9 mouse cellular contexts compared by ENCODE assay signal in the genomic region with DNA sequence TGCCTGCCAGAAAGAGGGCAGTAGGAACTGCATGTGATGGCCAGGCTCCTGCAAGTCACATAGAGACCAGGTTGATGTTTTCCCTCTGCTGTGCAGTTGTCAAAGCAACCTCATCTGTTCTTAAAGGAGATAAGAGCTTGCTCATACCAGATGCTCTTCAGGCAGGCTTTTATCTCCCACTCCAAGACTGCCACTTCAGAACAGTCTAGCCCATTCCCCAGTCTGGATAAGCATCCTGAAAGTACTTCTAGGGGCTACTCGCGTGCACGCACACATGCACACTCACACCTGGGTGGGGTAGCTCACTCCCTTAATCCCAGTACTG.
DNase-seq lines count a peak whose midpoint lies in the region; ATAC-seq and TF ChIP-seq lines count a peak whose summit lies in the region.
"Had no signal": no experiment of that assay in that cellular context is flagged by ENCODE, and none has a peak within 500 bp of the region (broad histone marks: within the 10 kb centered on the region; RNA-seq: fewer than 3 reads in every experiment).

No protein-coding gene starts in this region.

- WGBS in embryonic facial prominence, embryonic 13.5 days, result 82% methylated on average over 3 of the region's 3 CpGs
- WGBS in embryonic facial prominence, embryonic 10.5 days, result 83% methylated on average over 3 of the region's 3 CpGs
- 79% methylated on average over 3 of the region's 3 CpGs for WGBS in forebrain, postnatal 0 days
- WGBS in midbrain, embryonic 13.5 days, result 74% methylated on average over 3 of the region's 3 CpGs

- H3K9me3 ChIP-seq in embryonic facial prominence, embryonic 13.5 days, result no peaks in the 10 kb centered on the region
- no peaks in the 10 kb centered on the region for H3K9me3 ChIP-seq in embryonic facial prominence, embryonic 10.5 days
- no peaks in the 10 kb centered on the region for H3K9me3 ChIP-seq in forebrain, postnatal 0 days (ENCODE audit: low read length)
- H3K9me3 ChIP-seq in midbrain, embryonic 13.5 days, result no peaks in the 10 kb centered on the region
- H3K9me3 ChIP-seq: neural tube, embryonic 12.5 days had no signal

- no peak for DNase-seq in embryonic facial prominence, embryonic 10.5 days (ENCODE audit: low spot score)
- peak; percentile 49 for DNase-seq in layer of hippocampus, adult 9-11 months
- no peak for DNase-seq in layer of hippocampus, postnatal 10 days (ENCODE audit: low spot score in 2 of 2)
- no peak for DNase-seq in forebrain, postnatal 0 days
- no peak for DNase-seq in thymus, postnatal 4 days
- DNase-seq in spleen, postnatal 14 days (ENCODE audit: low spot score in 2 of 2), result no peak

- no peak overlapping the region for H3K9ac ChIP-seq in embryonic facial prominence, embryonic 13.5 days
- H3K9ac ChIP-seq in forebrain, postnatal 0 days, result no peak overlapping the region
- H3K9ac ChIP-seq in midbrain, embryonic 13.5 days (replicated peaks), result no peak overlapping the region
- H3K9ac ChIP-seq: neural tube, embryonic 12.5 days had no signal

- no peak for TF ChIP-seq CTCF in forebrain, postnatal 0 days (IDR thresholded peaks at IDR 0.05; ENCODE audit: low read depth)

- peak overlapping the region; percentile 33; the same call in 1 of the 2 replicates for H3K27ac ChIP-seq in embryonic facial prominence, embryonic 13.5 days
- H3K27ac ChIP-seq in embryonic facial prominence, embryonic 10.5 days (replicated peaks), result no peak overlapping the region
- H3K27ac ChIP-seq in forebrain, postnatal 0 days (ENCODE audit: low read depth, low read length), result 0 out of 2 replicates have a peak overlapping the region, but pooled peaks have one; percentile 45
- peak overlapping the region; percentile 74 for H3K27ac ChIP-seq in midbrain, embryonic 13.5 days
- H3K27ac ChIP-seq: neural tube, embryonic 12.5 days had no signal

- no peaks in the 10 kb centered on the region for H3K36me3 ChIP-seq in embryonic facial prominence, embryonic 13.5 days
- H3K36me3 ChIP-seq in embryonic facial prominence, embryonic 10.5 days (replicated peaks), result no peaks in the 10 kb centered on the region
- H3K36me3 ChIP-seq in forebrain, postnatal 0 days (ENCODE audit: insufficient read depth), result no peaks in the 10 kb centered on the region
- no peaks in the 10 kb centered on the region for H3K36me3 ChIP-seq in midbrain, embryonic 13.5 days
- H3K36me3 ChIP-seq: neural tube, embryonic 12.5 days had no signal

- H3K4me3 ChIP-seq in embryonic facial prominence, embryonic 13.5 days, result no peak overlapping the region
- no peak overlapping the region for H3K4me3 ChIP-seq in embryonic facial prominence, embryonic 10.5 days
- H3K4me3 ChIP-seq in forebrain, postnatal 0 days (ENCODE audit: low read depth, low read length), result no peak overlapping the region
- H3K4me3 ChIP-seq in midbrain, embryonic 13.5 days (replicated peaks), result no peak overlapping the region
- H3K4me3 ChIP-seq: neural tube, embryonic 12.5 days had no signal

- H3K4me2 ChIP-seq in embryonic facial prominence, embryonic 13.5 days, result no peak overlapping the region
- no peak overlapping the region for H3K4me2 ChIP-seq in forebrain, postnatal 0 days (ENCODE audit: low read depth)
- H3K4me2 ChIP-seq in midbrain, embryonic 13.5 days (replicated peaks), result no peak overlapping the region
- H3K4me2 ChIP-seq: neural tube, embryonic 12.5 days had no signal

- no peak; the same call in 1 of the 2 replicates for ATAC-seq in embryonic facial prominence, embryonic 13.5 days (ENCODE audit: insufficient number of reproducible peaks, insufficient read depth, low FRiP score, low TSS enrichment, low read depth)
- ATAC-seq in forebrain, postnatal 0 days, result peak; percentile 54
- ATAC-seq in midbrain, embryonic 13.5 days, result peak; percentile 55; the same call in 1 of the 2 replicates

- no peaks in the 10 kb centered on the region for H3K27me3 ChIP-seq in embryonic facial prominence, embryonic 13.5 days
- no peaks in the 10 kb centered on the region for H3K27me3 ChIP-seq in embryonic facial prominence, embryonic 10.5 days (replicated peaks; ENCODE audit: low read depth, poor library complexity, severe bottlenecking)
- no peaks in the 10 kb centered on the region for H3K27me3 ChIP-seq in forebrain, postnatal 0 days (ENCODE audit: insufficient read depth, low read length)
- no peaks in the 10 kb centered on the region for H3K27me3 ChIP-seq in midbrain, embryonic 13.5 days
- H3K27me3 ChIP-seq: neural tube, embryonic 12.5 days had no signal

- H3K4me1 ChIP-seq in embryonic facial prominence, embryonic 13.5 days, result peaks cover 40% of the 10 kb centered on the region
- H3K4me1 ChIP-seq in embryonic facial prominence, embryonic 10.5 days, result peaks cover 44% of the 10 kb centered on the region
- peaks cover 14% of the 10 kb centered on the region; the same call in 1 of the 2 replicates for H3K4me1 ChIP-seq in forebrain, postnatal 0 days (ENCODE audit: insufficient read depth)
- peaks cover 41% of the 10 kb centered on the region for H3K4me1 ChIP-seq in midbrain, embryonic 13.5 days (replicated peaks)
